Mouse (Mus musculus): ENCODE results near the gene Clock. TPM values are rescaled to one million over a fixed set of nuclear protein-coding genes. Genes with fewer than 3 reads are reported as not detected.

Clock gene
- total and polyA plus RNA-seq, 3 experiments = 11.1 to 35.3 (median 29.4) TPM

- intact Hi-C loops (cut with DNase I) = no loop called here
- no peak for TF ChIP-seq POLR2A (IDR thresholded peaks at IDR 0.05; ENCODE audit: insufficient read depth, low read depth, low read length)
- TF ChIP-seq EP300 (IDR thresholded peaks at IDR 0.05; ENCODE audit: insufficient read depth, low read depth, low read length) = no peak
- no peak for TF ChIP-seq CTCF (IDR thresholded peaks at IDR 0.05)
- Histone ChIP-seq H3K27me3 (ENCODE audit: control insufficient read depth, insufficient read depth, low read length) (no peaks in the 10 kb centered on the region), H3K9ac (ENCODE audit: low read depth, low read length) (no peak overlapping the region), H3K36me3 (ENCODE audit: control insufficient read depth, insufficient read depth, low read length) (peaks cover 3% of the 10 kb centered on the region; the same call in 1 of the 2 replicates), H3K27ac (no peak overlapping the region), H3K79me2 (replicated peaks; ENCODE audit: control insufficient read depth, insufficient read depth, low read length) (no peaks in the 10 kb centered on the region), H3K4me1 (ENCODE audit: control insufficient read depth, insufficient read depth, low read length) (peaks cover 3% of the 10 kb centered on the region), H3K4me3 (no peak overlapping the region)
- DNase-seq = no peak
- WGBS = 38% methylated on average over 11 of the region's 11 CpGs
These were observed 127.8 kb downstream of the Clock start for GRCm38 (mm10) chr5:76176841-76177240.

GRCm38 (mm10) chr5:76176411-76176810 is 128.2 kb downstream of the Clock start:
- H3K27ac ChIP-seq = no peak overlapping the region
- 17% methylated on average over 3 of the region's 3 CpGs for WGBS

GRCm38 (mm10) chr5:76175051-76175450 is 129.5 kb downstream of the Clock start:
- no peaks in the 10 kb centered on the region for H3K27me3 ChIP-seq (ENCODE audit: control insufficient read depth, insufficient read depth, low read length)
- no peaks in the 10 kb centered on the region for H3K79me2 ChIP-seq (replicated peaks; ENCODE audit: control insufficient read depth, insufficient read depth, low read length)
- DNase-seq = no peak
- peaks cover 3% of the 10 kb centered on the region; the same call in 1 of the 2 replicates for H3K36me3 ChIP-seq (ENCODE audit: control insufficient read depth, insufficient read depth, low read length)
- no peak overlapping the region for H3K4me3 ChIP-seq
- no peak overlapping the region for H3K9ac ChIP-seq (ENCODE audit: low read depth, low read length)
- TF ChIP-seq EP300 (IDR thresholded peaks at IDR 0.05; ENCODE audit: insufficient read depth, low read depth, low read length) (no peak), POLR2A (IDR thresholded peaks at IDR 0.05; ENCODE audit: insufficient read depth, low read depth, low read length) (no peak), CTCF (IDR thresholded peaks at IDR 0.05) (no peak)
- intact Hi-C loops (cut with DNase I) = no loop called here
- H3K27ac ChIP-seq = no peak overlapping the region
- H3K4me1 ChIP-seq (ENCODE audit: control insufficient read depth, insufficient read depth, low read length) = peaks cover 3% of the 10 kb centered on the region
- 84% methylated on average over 4 of the region's 4 CpGs for WGBS

More at GRCm38 (mm10) chr5:76176411-76176810, 128.2 kb downstream of the Clock start:
- Histone ChIP-seq H3K27me3 (ENCODE audit: control insufficient read depth, insufficient read depth, low read length) (no peaks in the 10 kb centered on the region), H3K4me1 (ENCODE audit: control insufficient read depth, insufficient read depth, low read length) (peaks cover 3% of the 10 kb centered on the region), H3K9ac (ENCODE audit: low read depth, low read length) (no peak overlapping the region), H3K4me3 (no peak overlapping the region), H3K36me3 (ENCODE audit: control insufficient read depth, insufficient read depth, low read length) (peaks cover 3% of the 10 kb centered on the region; the same call in 1 of the 2 replicates), H3K79me2 (replicated peaks; ENCODE audit: control insufficient read depth, insufficient read depth, low read length) (no peaks in the 10 kb centered on the region)
- DNase-seq = no peak
- TF ChIP-seq EP300 (IDR thresholded peaks at IDR 0.05; ENCODE audit: insufficient read depth, low read depth, low read length) (no peak), CTCF (IDR thresholded peaks at IDR 0.05) (no peak), POLR2A (IDR thresholded peaks at IDR 0.05; ENCODE audit: insufficient read depth, low read depth, low read length) (no peak)
- intact Hi-C loops (cut with DNase I) = no loop called here

- intact Hi-C loops (cut with DNase I) = no loop called here
- no peaks in the 10 kb centered on the region for H3K27me3 ChIP-seq (ENCODE audit: control insufficient read depth, insufficient read depth, low read length)
These were observed 133.6 kb downstream of the Clock start for GRCm38 (mm10) chr5:76171039-76171438.

GRCm38 (mm10) chr5:76170522-76170921 is 134.1 kb downstream of the Clock start:
- no peak overlapping the region for H3K27ac ChIP-seq
- H3K4me3 ChIP-seq = no peak overlapping the region

More at GRCm38 (mm10) chr5:76171039-76171438, 133.6 kb downstream of the Clock start:
- H3K9ac ChIP-seq (ENCODE audit: low read depth, low read length) = no peak overlapping the region
- no peaks in the 10 kb centered on the region for H3K36me3 ChIP-seq (ENCODE audit: control insufficient read depth, insufficient read depth, low read length)
- DNase-seq = no peak
- H3K79me2 ChIP-seq (replicated peaks; ENCODE audit: control insufficient read depth, insufficient read depth, low read length) = no peaks in the 10 kb centered on the region
- TF ChIP-seq CTCF (IDR thresholded peaks at IDR 0.05) (no peak), EP300 (IDR thresholded peaks at IDR 0.05; ENCODE audit: insufficient read depth, low read depth, low read length) (no peak), POLR2A (IDR thresholded peaks at IDR 0.05; ENCODE audit: insufficient read depth, low read depth, low read length) (no peak)
- H3K4me1 ChIP-seq (ENCODE audit: control insufficient read depth, insufficient read depth, low read length) = no peaks in the 10 kb centered on the region
- no peak overlapping the region for H3K27ac ChIP-seq
- no peak overlapping the region for H3K4me3 ChIP-seq

GRCm38 (mm10) chr5:76164827-76165226 is 139.8 kb downstream of the Clock start:
- no peak for DNase-seq
- H3K9ac ChIP-seq (ENCODE audit: low read depth, low read length) = no peak overlapping the region
- 73% methylated on average over 7 of the region's 7 CpGs for WGBS
- intact Hi-C loops (cut with DNase I) = no loop called here
- no peaks in the 10 kb centered on the region for H3K79me2 ChIP-seq (replicated peaks; ENCODE audit: control insufficient read depth, insufficient read depth, low read length)
- no peak overlapping the region for H3K27ac ChIP-seq
- no peaks in the 10 kb centered on the region for H3K27me3 ChIP-seq (ENCODE audit: control insufficient read depth, insufficient read depth, low read length)
- H3K36me3 ChIP-seq (ENCODE audit: control insufficient read depth, insufficient read depth, low read length) = no peaks in the 10 kb centered on the region
- no peaks in the 10 kb centered on the region for H3K4me1 ChIP-seq (ENCODE audit: control insufficient read depth, insufficient read depth, low read length)
- no peak overlapping the region for H3K4me3 ChIP-seq
- no peak for TF ChIP-seq CTCF (IDR thresholded peaks at IDR 0.05)

More at GRCm38 (mm10) chr5:76170522-76170921, 134.1 kb downstream of the Clock start:
- no peak for DNase-seq
- no peak overlapping the region for H3K9ac ChIP-seq (ENCODE audit: low read depth, low read length)
- no peak for TF ChIP-seq EP300 (IDR thresholded peaks at IDR 0.05; ENCODE audit: insufficient read depth, low read depth, low read length)
- WGBS = 81% methylated on average over 4 of the region's 4 CpGs
- H3K36me3 ChIP-seq (ENCODE audit: control insufficient read depth, insufficient read depth, low read length) = no peaks in the 10 kb centered on the region
- H3K4me1 ChIP-seq (ENCODE audit: control insufficient read depth, insufficient read depth, low read length) = no peaks in the 10 kb centered on the region
- intact Hi-C loops (cut with DNase I) = no loop called here
- no peaks in the 10 kb centered on the region for H3K27me3 ChIP-seq (ENCODE audit: control insufficient read depth, insufficient read depth, low read length)
- H3K79me2 ChIP-seq (replicated peaks; ENCODE audit: control insufficient read depth, insufficient read depth, low read length) = no peaks in the 10 kb centered on the region
